Mouse (Mus musculus) v-Abl transformed pro-B cells (cell line): ENCODE data around the gene Fgf9.

ENCODE experiments used
- in situ Hi-C, 2 experiments: fragments of 400-800 bp; cut with MboI; formaldehyde crosslinking; loops; one replicate each; pipeline ENCODE4 v1.15.1; 2025; ENCODE audit not compliant: unreplicated experiment in 2 of 2

The Fgf9 gene

DNA sequence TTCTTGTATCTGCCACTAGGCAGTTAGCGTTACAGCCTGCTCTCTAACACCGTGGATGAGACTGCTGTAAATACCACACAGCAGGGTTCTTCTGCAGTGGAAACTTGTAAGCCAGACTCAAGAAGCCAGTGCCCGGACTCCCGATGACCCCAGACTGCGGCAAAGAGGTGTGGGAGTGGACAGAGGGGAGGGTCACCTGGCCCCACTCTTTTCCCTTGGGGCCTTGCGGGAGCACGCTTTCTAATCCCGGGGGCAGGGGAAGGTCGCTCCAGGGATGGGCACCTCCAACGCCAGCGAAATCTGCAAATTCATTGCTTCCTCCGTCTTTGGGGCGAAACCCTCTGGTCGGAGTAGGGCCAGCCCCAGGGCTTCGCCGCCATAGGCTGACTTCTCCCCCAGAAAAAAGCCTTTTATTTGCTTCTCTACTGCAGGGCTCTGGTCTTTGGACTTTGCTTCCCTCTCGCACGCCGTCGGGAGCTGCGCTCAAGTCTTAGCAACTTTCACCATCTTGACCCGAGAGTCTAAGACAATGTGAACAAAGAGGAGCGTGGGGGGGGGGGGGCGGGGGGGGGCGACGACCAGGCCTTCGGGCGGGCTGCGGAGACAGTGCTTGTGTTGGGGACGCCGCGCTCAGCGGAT is at the start of gene Fgf9:
Fgf9 (plus strand) TSS at position 67 of the 639 bp plus-strand sequence.
- in situ Hi-C loops, result no loop called here

DNA sequence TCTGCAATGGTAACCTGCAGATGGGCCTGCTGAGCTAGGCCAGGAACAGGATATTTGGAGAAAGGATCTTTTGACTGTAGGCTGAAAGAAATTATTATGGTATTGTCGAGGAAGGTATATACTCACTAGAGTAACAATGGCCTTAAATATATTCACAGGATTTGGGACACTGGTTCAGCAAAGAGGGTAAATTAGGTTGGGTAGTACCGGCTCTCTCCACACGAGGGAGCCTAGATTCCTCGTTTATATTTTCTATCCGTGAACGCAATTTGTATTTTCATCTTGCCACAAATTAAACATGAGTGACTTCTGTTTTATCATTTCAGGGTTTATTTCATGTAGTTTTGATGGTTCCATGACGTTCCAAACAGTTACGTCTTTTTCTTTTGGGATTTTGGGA is 35.8 kb upstream of the Fgf9 start:
- in situ Hi-C loops, result loop anchor here (5.0 to 25.0 kb wide), 5 partner anchors 347 to 1528 kb away; no protein-coding TSS in a partner anchor

DNA sequence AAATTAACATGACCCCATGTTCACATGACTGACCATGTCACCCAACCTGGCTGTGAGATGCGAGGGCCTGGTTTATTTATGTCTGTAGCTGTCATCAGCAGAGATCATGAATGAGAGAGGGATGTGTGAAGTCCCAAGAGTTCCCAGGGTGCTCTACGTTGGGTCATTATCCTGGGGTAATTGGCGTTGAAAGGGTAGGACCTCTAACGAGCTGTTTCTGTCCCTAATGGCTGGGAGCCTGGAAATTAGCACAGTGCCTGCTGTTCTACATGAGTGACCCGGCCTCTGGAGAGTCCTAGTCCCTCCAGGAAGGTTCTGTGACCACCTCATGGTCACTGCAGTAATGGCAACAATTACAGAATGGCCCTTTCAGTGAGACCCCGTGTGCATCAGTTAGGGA is 34.2 kb upstream of the Fgf9 start:
- in situ Hi-C loops, result loop anchor here (10.0 to 25.0 kb wide), 4 partner anchors 349 to 1526 kb away; no protein-coding TSS in a partner anchor

DNA sequence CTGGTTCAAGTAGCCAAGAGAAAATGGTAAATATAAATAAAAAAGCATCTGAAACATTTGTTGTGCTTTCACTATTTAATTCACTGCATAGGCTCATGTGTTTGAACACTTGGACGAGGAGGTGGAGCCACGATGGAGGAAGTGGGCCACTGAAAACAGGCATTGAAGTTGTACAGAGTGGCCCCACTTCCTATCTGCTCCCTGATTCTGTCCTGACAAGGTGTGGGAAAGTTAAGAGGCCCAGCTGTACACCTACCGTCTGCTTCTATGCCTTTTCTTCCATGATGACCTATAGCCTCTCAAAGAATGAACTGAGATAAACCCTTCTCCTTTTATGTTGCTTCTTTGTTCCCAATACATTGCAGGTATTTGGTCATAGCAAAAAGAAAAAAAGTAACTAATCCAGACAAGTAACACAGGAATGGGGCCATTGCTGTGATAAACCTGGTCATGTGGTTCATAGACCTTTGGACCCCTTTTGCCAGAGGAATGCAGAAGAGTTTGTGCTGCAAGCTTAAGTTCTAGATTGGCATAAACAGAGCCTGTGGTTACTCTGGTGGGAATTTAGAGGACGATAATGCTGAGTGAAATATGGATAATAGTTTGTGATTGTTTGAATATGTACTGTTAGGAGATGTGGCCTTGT is 23.6 kb upstream of the Fgf9 start:
- in situ Hi-C loops, result loop anchor here (25.0 kb wide), 3 partner anchors 359 to 1516 kb away; no protein-coding TSS in a partner anchor

DNA sequence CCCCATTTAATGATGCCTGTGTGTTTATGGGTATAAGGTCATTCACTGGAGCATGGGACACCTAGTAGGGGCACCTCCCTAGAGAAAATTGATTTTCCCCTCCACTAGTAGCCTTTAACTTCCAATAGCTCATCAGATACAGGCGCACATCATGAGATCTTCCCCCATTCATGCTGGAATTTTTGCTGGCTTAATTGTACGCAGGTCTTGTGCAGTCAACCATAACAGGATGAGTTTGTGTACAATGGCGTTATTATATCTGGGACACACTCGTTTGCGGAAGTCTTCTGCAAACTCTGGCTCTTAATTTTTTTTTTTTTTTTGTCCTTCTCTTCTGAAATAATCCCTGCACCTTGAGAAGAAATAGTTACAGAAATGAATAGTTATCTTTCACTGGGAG is 19.7 kb upstream of the Fgf9 start:
- in situ Hi-C loops, result no loop called here

DNA sequence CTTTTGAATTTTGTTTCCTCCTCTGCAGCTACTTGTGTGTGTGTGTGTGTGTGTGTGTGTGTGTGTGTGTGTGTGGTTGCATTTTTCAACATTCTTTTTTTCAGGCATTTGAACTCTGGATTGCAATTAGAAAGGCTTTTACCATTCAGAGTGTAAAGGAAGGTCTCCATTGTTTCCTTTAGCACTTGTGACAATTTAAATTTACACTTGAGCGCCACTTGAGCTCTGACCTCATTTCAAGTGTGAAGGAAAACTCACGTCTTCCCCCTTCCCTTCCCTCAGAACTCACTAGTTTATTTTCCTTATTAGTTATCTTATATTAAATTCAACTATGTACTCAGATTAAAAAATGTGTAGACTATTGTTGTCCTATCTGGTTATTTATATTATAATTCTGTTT is 2.8 kb upstream of the Fgf9 start:
- in situ Hi-C loops, result no loop called here

DNA sequence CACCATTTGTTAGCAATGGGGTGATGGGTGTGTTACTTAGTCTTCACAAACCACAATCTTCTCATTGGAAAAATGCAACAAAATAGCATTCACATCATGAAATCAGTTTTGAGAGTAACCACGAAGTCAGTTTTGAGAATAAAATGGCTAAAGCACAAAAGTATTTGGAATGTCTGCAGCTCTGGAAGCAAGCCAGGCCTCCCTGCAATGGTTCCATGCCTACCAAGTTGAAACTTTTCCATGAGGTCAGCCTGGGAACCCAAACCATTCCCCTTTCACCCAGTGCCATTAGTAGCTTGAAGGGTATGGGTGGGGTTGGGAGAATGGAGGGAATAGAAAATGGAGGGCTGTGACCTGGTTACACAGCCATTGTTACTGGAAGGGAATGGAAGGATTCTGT is 1.7 kb upstream of the Fgf9 start:
- in situ Hi-C loops, result no loop called here

DNA sequence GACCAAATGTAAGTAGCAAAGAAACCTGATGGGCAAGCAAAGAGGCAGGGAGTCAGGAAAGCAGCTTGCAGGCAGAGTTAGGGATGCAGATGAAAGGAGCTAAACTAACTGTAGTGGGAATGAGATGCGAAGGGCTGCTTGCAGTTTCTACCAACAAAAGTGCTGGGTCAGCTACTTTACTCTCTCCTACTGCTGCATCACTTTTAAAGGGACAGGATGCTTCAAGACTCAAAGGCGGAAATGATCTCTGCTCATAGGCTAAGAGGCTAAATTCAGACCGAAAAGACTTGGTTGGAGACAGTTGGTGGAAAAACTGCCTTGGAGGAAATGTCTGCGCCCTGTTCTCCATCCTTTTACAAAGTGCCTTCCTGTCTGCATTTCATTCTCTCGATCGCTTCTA is 420 bp upstream of the Fgf9 start:
- in situ Hi-C loops, result no loop called here

DNA sequence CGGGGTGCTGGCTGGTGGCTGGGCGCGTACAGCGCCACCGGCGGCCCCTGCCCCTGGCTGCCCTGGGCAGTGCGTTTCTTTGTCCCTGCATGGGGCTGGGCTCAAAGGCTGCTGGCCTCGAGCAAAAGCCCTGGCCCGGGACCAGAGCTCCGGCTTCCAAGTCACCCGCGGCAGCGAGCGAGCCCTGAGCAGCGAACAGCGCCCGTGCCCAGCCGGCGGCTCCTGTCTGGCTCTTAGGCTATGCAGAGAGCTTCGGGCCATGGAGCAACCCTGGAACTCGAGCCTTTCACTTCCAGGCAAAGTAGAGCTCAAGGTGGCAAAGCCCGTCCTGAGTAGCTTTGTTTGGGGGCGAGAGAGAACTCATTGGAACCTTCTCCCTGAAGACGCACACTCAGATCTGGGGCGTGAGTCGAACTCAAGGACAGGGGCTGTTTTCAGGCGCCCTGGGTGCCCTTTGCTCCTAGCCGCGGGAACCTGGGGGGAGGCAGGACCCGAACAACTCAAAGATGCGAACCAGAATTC is 834 bp downstream of the Fgf9 start:
- in situ Hi-C loops, result no loop called here

DNA sequence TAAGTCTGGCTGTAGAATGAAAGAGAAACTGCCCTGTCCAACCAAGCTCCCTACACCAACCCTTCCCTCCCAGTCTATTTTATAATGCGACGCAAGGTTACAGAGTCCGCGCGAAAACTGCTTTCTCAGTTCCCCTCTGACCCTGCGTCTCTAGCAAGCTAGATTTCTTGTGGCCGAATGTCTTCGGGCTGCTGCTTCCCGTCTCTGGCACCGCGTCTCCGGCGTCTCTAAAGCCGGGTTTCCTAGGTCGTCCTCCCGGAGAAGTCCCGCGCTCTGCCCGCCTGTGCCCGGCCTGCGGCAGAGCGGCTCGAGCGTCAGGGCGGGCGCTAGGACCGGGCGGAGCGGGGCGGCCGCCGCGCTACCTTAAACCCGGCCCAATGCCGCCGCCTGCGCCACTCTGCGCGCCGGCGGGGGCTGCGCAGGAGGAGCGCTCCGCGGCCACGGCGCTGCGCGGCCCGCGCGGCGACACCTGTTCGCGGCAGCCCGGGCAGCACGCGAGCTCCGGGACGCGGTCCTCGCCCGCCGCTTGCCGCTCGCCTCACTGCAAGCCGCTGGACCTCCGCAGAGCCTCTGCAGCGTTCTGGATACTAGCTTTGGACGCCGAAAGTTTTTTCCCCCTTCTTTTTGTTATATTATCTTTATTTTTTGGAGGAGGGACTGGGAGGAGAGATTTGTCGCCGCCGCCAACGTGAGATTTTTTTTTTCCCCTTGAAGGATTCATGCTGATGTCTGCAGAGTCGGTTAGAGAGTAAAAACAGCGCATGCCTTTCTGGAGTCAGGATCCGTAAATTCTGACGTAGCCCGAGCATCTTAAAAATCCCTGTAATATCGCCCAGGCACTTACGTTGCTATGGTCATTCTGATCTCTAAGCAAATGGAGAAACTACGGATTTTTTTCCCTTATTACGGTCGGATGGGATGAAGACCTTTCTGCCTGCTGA is 1.8 kb downstream of the Fgf9 start:
- in situ Hi-C loops, result no loop called here

DNA sequence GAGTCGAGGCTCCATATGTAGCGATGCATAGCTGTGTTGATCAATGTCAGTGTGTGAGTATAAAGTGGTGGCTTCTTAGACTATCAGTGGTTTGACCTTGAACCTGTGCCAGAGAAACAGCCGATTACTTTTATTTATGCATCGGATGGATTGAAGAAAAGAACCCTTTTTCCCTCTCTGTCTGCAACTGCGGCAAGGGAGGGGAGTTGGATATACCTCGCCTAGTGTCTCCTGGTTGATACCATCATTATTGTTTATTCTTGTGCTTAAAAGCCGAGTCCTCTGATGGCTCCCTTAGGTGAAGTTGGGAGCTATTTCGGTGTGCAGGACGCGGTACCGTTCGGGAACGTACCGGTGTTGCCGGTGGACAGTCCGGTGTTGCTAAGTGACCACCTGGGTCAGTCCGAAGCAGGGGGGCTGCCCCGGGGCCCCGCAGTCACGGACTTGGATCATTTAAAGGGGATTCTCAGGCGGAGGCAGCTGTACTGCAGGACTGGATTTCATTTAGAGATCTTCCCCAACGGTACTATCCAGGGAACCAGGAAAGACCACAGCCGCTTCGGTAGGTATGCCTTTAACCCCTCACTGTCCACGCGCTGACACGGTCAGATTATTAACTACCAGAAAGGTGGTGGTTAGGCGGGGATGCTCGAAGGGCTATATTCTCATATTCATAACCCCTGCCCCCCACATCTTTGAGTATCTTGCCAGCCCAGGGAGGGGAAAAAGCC is 2.6 kb downstream of the Fgf9 start:
- in situ Hi-C loops, result no loop called here

DNA sequence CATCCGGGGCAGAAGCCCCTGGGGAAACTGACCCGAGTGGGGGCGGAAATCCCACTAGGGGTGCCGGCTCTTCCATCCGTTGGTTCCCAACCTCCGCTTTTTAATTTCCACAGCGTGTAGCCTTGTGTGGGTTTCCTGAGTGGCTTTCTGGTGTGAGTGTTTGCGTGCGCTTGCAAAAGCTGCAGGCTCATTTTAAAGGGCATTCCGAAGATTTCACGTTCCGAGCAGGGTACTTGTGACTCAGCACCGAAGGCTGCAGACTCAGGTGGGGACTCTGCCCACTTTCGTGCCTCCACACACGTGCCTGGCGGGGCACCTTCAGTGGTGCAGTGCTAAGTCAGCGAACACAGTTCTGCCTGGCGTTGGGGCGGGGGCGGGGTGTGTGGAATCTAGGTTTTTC is 3.6 kb downstream of the Fgf9 start:
- in situ Hi-C loops, result no loop called here

DNA sequence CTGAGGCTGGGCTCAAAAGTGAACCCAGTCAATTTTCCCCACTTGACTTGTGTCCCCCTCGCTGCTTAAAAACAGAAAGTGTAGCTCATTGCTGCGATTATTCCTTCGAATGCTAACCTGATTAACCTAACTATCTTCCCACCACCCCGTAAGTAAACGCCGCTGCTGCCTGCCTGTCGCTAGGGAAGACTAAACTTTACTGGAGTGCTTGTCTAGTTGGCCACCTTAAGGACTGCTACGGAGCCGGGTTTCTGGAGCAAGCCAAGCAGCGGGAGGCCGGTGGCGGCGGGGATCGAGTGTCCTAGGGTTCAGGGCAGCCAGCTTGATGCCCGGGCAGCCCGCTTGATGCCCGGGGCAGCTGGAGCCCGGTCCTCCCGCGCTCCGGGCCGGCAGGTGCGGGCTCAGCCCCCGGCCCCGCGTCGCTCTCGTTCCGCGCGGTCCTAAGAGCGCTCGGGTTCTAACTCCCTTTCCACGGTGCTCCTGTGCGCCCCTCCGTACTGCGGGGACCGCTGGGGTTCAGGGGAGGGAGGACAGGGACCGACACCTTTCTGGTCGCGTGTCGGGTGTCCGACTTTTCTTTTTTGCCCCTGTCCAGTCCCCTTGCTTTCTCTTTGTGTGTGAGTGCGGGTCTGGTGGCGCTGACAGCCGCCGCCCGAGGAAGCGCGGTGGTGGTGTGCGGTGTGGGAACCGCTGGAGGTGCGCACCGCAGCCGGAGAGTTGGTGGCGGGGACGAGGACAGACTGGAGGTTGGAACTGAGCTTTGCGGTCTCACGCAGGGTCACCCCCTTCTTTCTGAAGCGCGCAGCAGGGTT is 4.5 kb downstream of the Fgf9 start:
- in situ Hi-C loops, result no loop called here

DNA sequence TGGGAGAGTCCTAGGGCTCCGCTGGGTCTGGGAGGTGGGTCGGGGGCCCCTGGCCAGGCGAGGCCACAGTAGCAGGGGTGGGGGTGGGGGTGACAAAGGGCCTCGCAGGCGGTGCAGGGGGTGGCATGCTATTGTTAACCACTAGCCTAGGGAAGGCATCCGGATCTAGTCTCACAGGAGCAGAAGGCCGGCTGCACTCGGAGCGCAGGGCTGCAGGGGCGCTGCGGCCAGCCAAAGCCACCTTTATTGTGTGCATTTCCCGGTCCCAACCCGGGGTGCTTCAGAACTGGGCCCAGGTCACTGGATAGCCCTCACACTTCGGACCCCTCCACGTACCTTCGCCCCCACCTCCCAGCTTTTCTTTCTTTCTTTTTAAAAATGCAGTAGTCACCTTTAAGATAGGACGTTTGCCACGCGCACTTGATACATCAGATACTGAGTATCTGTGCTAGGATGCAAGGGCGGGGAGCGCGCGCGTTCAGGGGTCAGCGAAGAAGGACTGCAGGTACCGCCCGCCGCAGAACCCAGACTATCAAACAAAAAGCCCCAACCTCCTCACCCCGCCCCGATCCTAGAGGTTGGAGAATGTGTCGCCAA is 5.2 kb downstream of the Fgf9 start:
- in situ Hi-C loops, result no loop called here

DNA sequence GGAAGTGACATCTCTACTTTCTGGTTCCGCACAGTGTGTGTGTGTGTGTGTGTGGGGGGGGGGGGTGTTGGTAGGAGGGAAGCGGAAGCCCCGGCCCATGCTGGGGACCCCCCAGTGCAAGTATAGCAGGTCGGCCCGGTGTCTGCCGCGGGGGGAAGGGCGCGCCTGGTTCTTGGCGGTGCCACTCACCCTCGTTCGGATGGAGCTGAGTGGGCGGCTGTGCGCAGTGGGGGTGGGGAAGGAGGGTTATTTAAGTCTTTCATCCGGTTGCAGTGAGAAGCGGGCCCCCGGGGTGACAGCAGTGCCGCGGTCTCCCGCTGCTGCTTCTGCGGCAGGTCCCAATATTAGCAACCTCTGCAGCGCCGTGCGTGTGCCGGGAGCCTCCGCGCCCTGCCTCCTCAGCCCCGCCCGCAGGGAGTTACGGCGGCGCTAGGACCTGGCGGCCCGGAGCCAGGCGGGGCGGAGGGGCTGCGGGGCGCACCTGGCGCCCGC is 5.7 kb downstream of the Fgf9 start:
- in situ Hi-C loops, result no loop called here

DNA sequence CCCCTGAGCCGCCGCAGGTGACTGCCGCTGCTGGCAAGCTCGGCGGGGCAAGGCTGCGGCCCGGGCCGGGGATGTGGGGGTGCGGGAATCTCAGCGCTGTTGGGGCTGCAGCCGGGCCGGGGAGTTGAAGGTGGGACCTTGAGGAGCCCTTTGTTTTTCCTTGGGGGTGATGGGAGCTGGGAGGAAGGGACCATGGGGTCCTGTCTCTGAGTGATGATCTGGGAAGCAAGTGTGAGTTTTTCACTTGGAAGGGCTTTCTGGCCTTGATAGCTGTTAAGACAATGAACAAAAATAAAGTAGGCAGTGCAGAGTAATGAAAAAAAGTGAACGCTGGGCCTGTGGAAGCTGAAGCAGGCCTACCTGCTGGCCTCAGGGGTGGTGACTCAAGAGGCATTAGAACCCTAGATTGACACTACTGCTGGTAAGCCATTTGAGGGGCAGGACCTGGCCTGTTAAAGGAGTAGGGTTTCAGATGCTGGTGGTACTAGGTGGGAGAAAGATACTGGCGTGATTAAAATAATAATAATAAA is 6.4 kb downstream of the Fgf9 start:
- in situ Hi-C loops, result no loop called here

DNA sequence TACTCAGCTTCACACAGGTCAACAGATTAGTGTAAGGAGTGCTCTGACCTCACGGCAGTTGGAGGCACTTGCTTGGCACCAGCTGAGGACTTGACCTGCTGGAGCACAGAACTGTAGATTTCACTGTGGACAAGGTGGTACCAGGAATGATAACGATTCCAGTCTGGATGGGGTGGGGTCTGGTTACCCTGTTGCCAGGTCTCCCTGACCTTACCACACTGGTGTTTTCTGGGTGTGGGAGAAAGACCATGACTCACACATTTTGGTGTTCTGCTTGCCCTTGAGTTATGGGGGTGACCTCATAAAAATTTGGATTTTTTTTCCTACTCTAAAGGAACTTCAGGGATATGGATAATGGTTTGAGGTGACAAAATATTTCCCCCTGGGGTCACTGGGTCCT is 9.1 kb downstream of the Fgf9 start:
- in situ Hi-C loops, result no loop called here

DNA sequence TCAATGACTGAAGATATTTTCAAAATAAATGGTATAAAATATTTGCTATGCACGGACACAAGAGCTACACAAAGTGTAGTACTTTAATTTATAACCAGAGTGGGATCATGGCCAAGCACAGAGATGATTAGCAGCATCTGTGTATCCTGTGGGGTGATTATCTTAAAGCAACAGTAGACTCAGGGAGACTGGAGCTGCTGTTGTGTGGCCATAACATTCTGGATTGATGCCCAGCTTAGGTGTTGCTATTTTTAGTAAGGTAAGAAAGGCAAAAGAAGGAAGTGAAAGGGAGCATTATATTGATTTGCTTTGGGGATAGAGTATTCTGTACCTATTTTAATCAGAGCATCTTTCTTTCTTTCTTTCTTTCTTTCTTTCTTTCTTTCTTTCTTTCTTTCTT is 11.6 kb downstream of the Fgf9 start:
- in situ Hi-C loops, result no loop called here

DNA sequence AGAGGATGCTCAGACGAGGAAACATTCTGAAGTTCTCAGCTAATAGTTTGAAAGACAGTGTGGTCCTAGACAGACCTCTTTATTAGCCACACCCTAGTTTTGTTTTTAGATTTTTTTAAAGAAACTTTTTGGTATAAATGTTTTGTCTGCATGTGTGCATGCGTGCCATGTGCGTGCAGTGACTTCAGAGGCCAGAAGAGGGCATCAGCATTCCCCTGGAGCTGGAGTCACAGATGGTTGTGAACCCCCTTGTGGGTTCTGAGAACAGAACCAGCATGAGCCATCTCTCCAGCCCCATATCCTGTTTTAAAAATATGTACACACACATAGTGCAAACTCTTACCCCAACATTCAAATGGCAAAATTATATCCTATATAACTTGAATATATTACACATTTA is 13.9 kb downstream of the Fgf9 start:
- in situ Hi-C loops, result no loop called here
